Mouse (Mus musculus) hindbrain, embryonic 12.5 days (tissue): ENCODE data around the gene Olfr1252. TPM values are rescaled to one million over a fixed set of nuclear protein-coding genes. Genes with fewer than 3 reads are reported as not detected.

Source experiments
- ATAC-seq: fragments of 200-750 bp; cut with Nextera tagmentation; 2 replicates; pipeline ENCODE4 v1.8.0; 2017; ENCODE audit warnings: moderate TSS enrichment; ENCODE audit not compliant: low FRiP score
- H3K27ac ChIP-seq: fragments of 300-500 bp; sonication (generic); 2 replicates; pipeline ENCODE4 v1.5.1; 2016; ENCODE audit warnings: mild to moderate bottlenecking
- H3K27me3 ChIP-seq: fragments of 300-500 bp; sonication (generic); 2 replicates; pipeline ENCODE4 v1.6.1; 2016; ENCODE audit warnings: mild to moderate bottlenecking
- H3K36me3 ChIP-seq: fragments of 300-500 bp; sonication (generic); 2 replicates; pipeline ENCODE4 v1.6.1; 2016; ENCODE audit warnings: mild to moderate bottlenecking
- H3K4me1 ChIP-seq: fragments of 300-500 bp; sonication (generic); 2 replicates; pipeline ENCODE4 v1.6.1; 2016
- H3K4me2 ChIP-seq: fragments of 300-500 bp; sonication (generic); replicated peaks from 2 replicates; pipeline ENCODE4 v1.6.1; 2016; ENCODE audit warnings: mild to moderate bottlenecking
- H3K4me3 ChIP-seq: fragments of 300-500 bp; sonication (generic); 2 replicates; pipeline ENCODE4 v1.5.1; 2016; ENCODE audit warnings: mild to moderate bottlenecking
- H3K9ac ChIP-seq: fragments of 300-500 bp; sonication (generic); 2 replicates; pipeline ENCODE4 v1.6.1; 2016; ENCODE audit warnings: mild to moderate bottlenecking, moderate library complexity
- H3K9me3 ChIP-seq: fragments of 300-500 bp; sonication (generic); replicated peaks from 2 replicates; pipeline ENCODE4 v1.6.1; 2016; ENCODE audit warnings: mild to moderate bottlenecking
- WGBS: fragments of 180-500 bp; shearing (Covaris S2); methylation state at CpG from one replicate; pipeline ENCODE4 v1.1.7; 2016; 5-methylcytosine and 5-hydroxymethylcytosine counted together
- polyA plus RNA-seq: library from polyadenylated mRNA; unstranded; fragments of >200 nt; fragmentation: Nextera tagmentation; extraction: Ambion mirVana; gene quantifications from 2 replicates; pipeline ENCODE4 v1.2.1, GENCODE M21; 2016

Gene Olfr1252
- not detected in 2 replicates for polyA plus RNA-seq

DNA sequence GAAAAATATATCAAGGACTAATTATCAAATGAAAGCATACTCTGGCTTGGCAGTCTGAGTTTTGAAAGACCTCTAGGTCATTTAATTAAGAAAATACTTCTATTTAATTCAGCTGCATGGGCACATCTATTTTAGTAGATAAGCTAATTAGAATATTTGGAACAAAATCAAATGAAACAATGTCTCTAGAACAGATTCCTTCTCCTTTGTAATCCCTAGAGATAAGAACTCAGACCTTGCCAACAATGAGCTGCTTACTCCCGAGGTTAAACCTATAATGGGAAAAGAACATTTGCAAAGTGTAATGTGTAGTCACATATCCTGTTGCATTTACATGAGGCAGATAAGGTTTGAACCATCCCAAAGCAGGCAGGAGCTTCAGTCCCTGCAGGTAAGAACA is at the start of gene Olfr1252:
Gene Olfr1252, minus strand, starts transcription at position 101 of the 400 bp plus-strand sequence.
- Histone ChIP-seq H3K36me3 (no peaks in the 10 kb centered on the region), H3K9me3 (no peaks in the 10 kb centered on the region; the same call in 1 of the 2 replicates), H3K4me1 (no peaks in the 10 kb centered on the region), H3K4me2 (no peak within 1 kb of the TSS), H3K4me3 (no peak within 1 kb of the TSS), H3K9ac (no peak within 1 kb of the TSS), H3K27me3 (no peaks in the 10 kb centered on the region), H3K27ac (no peak within 1 kb of the TSS)
- no peak for ATAC-seq
- WGBS: 66% methylated on average over 1 of the region's 1 CpGs

DNA sequence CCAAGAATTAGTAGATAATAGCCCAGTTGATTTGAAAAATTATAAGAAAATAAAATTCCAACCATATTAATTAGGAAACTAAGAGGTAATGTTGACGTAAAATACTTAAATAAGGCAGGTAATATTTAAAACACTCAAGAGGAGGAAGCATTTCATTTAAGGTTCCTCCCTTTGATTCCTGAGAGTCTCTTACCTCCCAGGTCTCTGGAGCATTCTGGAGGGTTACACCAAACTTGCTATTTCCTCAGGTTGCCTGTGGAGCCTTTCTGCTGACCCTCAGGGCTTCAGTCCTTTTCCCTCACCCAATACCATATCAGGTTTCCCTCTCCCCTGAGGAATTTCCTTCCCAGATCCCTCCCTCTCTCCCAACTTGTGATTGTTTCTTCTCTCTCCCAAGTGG is 32.2 kb upstream of the Olfr1252 start, which contains the start of gene Olfr1253:
Gene Olfr1253, minus strand, starts transcription at position 101 of the 400 bp plus-strand sequence.
- Histone ChIP-seq H3K9me3 (no peaks in the 10 kb centered on the region), H3K9ac (no peak within 1 kb of the TSS), H3K4me2 (no peak within 1 kb of the TSS), H3K4me3 (no peak within 1 kb of the TSS), H3K27me3 (no peaks in the 10 kb centered on the region), H3K4me1 (no peaks in the 10 kb centered on the region), H3K27ac (no peak within 1 kb of the TSS), H3K36me3 (no peaks in the 10 kb centered on the region)
- 91% methylated on average over 1 of the region's 1 CpGs for WGBS
- no peak for ATAC-seq

DNA sequence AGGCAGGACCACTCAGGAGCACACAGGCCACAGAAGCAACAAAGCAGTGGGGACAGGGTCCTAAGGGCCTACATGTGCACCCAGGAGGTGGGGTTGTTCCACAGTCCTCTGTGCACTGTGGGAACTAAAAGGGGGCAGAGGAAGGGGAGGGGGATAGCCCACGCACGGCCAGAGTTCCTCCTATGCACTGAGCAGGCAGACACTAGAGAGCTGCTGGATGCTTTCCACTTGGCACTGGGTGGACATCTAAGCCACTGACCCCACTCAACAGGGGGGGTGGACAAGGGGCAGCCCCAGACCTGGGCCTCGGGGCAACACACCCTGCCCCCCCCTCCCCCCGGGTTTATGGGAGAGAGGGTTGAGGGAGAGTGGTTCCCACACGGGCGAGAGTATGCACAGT is 32.8 kb downstream of the Olfr1252 start:
- WGBS: 86% methylated on average over 6 of the region's 6 CpGs
- Histone ChIP-seq H3K4me3 (no peak overlapping the region), H3K9ac (no peak overlapping the region), H3K27me3 (no peaks in the 10 kb centered on the region), H3K27ac (no peak overlapping the region), H3K9me3 (no peaks in the 10 kb centered on the region), H3K36me3 (no peaks in the 10 kb centered on the region), H3K4me2 (no peak overlapping the region), H3K4me1 (no peaks in the 10 kb centered on the region)
- ATAC-seq: no peak

DNA sequence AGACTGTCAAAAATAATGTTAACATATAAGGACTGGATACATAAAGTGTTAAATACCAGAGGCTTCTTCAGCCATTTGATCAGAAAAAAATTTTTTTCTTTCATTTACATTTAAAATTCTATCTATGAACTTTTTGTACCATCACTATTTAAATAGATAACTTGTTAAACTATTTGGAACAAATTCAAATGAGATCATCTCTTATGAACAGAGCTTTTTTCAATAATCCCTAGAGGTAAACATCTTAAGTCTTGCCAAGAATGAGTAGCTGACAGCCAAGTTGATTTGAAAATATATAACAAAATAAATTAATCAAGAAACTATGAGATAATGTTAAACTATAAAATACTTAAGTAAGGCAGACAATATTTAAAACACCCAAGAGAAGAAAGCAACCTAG is 53.0 kb downstream of the Olfr1252 start, which contains the start of gene Olfr1251:
Gene Olfr1251, minus strand, starts transcription at position 101 of the 400 bp plus-strand sequence.
- Histone ChIP-seq H3K9me3 (no peaks in the 10 kb centered on the region), H3K4me3 (no peak within 1 kb of the TSS), H3K9ac (no peak within 1 kb of the TSS), H3K27ac (no peak within 1 kb of the TSS), H3K27me3 (no peaks in the 10 kb centered on the region), H3K4me2 (no peak within 1 kb of the TSS), H3K36me3 (no peaks in the 10 kb centered on the region), H3K4me1 (no peaks in the 10 kb centered on the region)
- ATAC-seq: no peak

Other genes with a start within 250 kb of the Olfr1252 start
- not detected in 2 replicates for gene Olfr1241, start 237.9 kb downstream of the Olfr1252 start, polyA plus RNA-seq
- gene Olfr1242, start 226.7 kb downstream of the Olfr1252 start, polyA plus RNA-seq: not detected in 2 replicates
- gene Olfr1243, start 193.5 kb downstream of the Olfr1252 start, polyA plus RNA-seq: not detected in 2 replicates
- not detected in 2 replicates for gene Olfr1245, start 146.6 kb downstream of the Olfr1252 start, polyA plus RNA-seq
- not detected in 2 replicates for gene Olfr1246, start 131.9 kb downstream of the Olfr1252 start, polyA plus RNA-seq
- gene Olfr1247, start 110.9 kb downstream of the Olfr1252 start, polyA plus RNA-seq: not detected in 2 replicates
- not detected in 2 replicates for gene Olfr1248, start 106.8 kb downstream of the Olfr1252 start, polyA plus RNA-seq
- gene Olfr1249, start 90.0 kb downstream of the Olfr1252 start, polyA plus RNA-seq: not detected in 2 replicates
- gene Olfr1250, start 63.5 kb downstream of the Olfr1252 start, polyA plus RNA-seq: not detected in 2 replicates
- gene Olfr1251, start 53.1 kb downstream of the Olfr1252 start, polyA plus RNA-seq: not detected in 2 replicates
- gene Olfr1253, start 32.1 kb upstream of the Olfr1252 start, polyA plus RNA-seq: not detected in 2 replicates
- not detected in 2 replicates for gene Olfr1254, start 68.6 kb upstream of the Olfr1252 start, polyA plus RNA-seq
- not detected in 2 replicates for gene Olfr1255, start 87.0 kb upstream of the Olfr1252 start, polyA plus RNA-seq
- not detected in 2 replicates for gene Olfr1256, start 116.5 kb upstream of the Olfr1252 start, polyA plus RNA-seq
- gene Olfr48, start 123.2 kb upstream of the Olfr1252 start, polyA plus RNA-seq: not detected in 2 replicates
- gene Olfr1257, start 153.4 kb upstream of the Olfr1252 start, polyA plus RNA-seq: not detected in 2 replicates
- not detected in 2 replicates for gene Olfr1258, start 202.3 kb upstream of the Olfr1252 start, polyA plus RNA-seq
- gene Olfr1259, start 223.7 kb upstream of the Olfr1252 start, polyA plus RNA-seq: not detected in 2 replicates
- gene Olfr1260, start 249.3 kb upstream of the Olfr1252 start, polyA plus RNA-seq: not detected in 2 replicates